Mouse (Mus musculus) heart, adult 2 months (tissue): ENCODE results near the gene Fgfr2. TPM values are rescaled to one million over a fixed set of nuclear protein-coding genes. Genes with fewer than 3 reads are reported as not detected.

ENCODE experiments used
- DNase-seq, 2 experiments: peaks; one replicate each; pipeline ENCODE4 v3.0.0; 2021
- H3K27ac ChIP-seq: fragments of 200-600 bp; 2 replicates; pipeline ENCODE4 v1.8.1; 2022
- H3K27me3 ChIP-seq: fragments of 200-500 bp; 2 replicates; pipeline ENCODE4 v1.6.1; 2012; ENCODE audit warnings: mild to moderate bottlenecking, low read length, inconsistent platforms, mixed read lengths; ENCODE audit not compliant: control insufficient read depth, insufficient read depth
- H3K36me3 ChIP-seq: fragments of 200-500 bp; 2 replicates; pipeline ENCODE4 v1.6.1; 2012; ENCODE audit warnings: low read length, inconsistent platforms; ENCODE audit not compliant: control insufficient read depth, insufficient read depth
- H3K4me1 ChIP-seq: fragments of 200-500 bp; 2 replicates; pipeline ENCODE4 v1.6.1; 2011; ENCODE audit warnings: low read length; ENCODE audit not compliant: control insufficient read depth, insufficient read depth
- H3K4me3 ChIP-seq: fragments of 200-600 bp; 2 replicates; pipeline ENCODE4 v1.8.1; 2022
- H3K79me2 ChIP-seq: fragments of 200-500 bp; replicated peaks from 2 replicates; pipeline ENCODE4 v1.6.1; 2012; ENCODE audit warnings: mild to moderate bottlenecking, inconsistent platforms, low read length, moderate library complexity, mixed read lengths; ENCODE audit not compliant: control insufficient read depth, insufficient read depth
- H3K9ac ChIP-seq: fragments of 200-500 bp; 2 replicates; pipeline ENCODE4 v1.6.1; 2012; ENCODE audit warnings: low read depth, mild to moderate bottlenecking, control low read depth, inconsistent platforms, low read length, mixed read lengths
- CTCF ChIP-seq: fragments of 200-600 bp; IDR thresholded peaks from 2 replicates; pipeline ENCODE4 v1.8.1; 2022; ENCODE audit warnings: antibody characterized with exemption, mild to moderate bottlenecking, moderate library complexity
- EP300 ChIP-seq: fragments of 200-500 bp; IDR thresholded peaks from 2 replicates; pipeline ENCODE4 v1.6.1; 2011; ENCODE audit warnings: low read depth, low read length, control low read depth; ENCODE audit not compliant: insufficient read depth
- POLR2A ChIP-seq: fragments of 200-500 bp; IDR thresholded peaks from 2 replicates; pipeline ENCODE4 v1.6.1; 2011; ENCODE audit warnings: mild to moderate bottlenecking, low read depth, low read length, control low read depth; ENCODE audit not compliant: insufficient read depth
- WGBS: fragments of 180-500 bp; shearing (Covaris S2); methylation state at CpG from one replicate; pipeline ENCODE4 v1.1.7; 2018; 5-methylcytosine and 5-hydroxymethylcytosine counted together
- intact Hi-C: fragments of 180-260 bp; cut with DNase I; formaldehyde crosslinking; loops from one replicate; pipeline ENCODE4 v1.15.1; 2025
- polyA plus RNA-seq: library from polyadenylated mRNA; depleted of rRNA; stranded (reverse); fragments of >200 nt; gene quantifications from 2 replicates; pipeline ENCODE4 v1.2.3, GENCODE M21; 2012
- total RNA-seq, 2 experiments: library from RNA; stranded (reverse); gene quantifications; 2 replicates each; pipeline ENCODE4 v1.2.3; 2021

The Fgfr2 gene
- total and polyA plus RNA-seq, 3 experiments = 1.1 to 2.0 (median 1.3) TPM

- Histone ChIP-seq H3K36me3 (no peaks in the 10 kb centered on the region), H3K9ac (no peak overlapping the region), H3K4me3 (no peak overlapping the region), H3K79me2 (no peaks in the 10 kb centered on the region), H3K27me3 (no peaks in the 10 kb centered on the region), H3K4me1 (no peaks in the 10 kb centered on the region), H3K27ac (no peak overlapping the region)
- intact Hi-C loops = no loop called here
- no peak for DNase-seq
- TF ChIP-seq POLR2A (no peak), EP300 (no peak), CTCF (no peak)
- 12% methylated on average over 1 of the region's 1 CpGs for WGBS
Observed at GRCm38 (mm10) chr7:131244993-131245392, 1878.2 kb downstream of the Fgfr2 start.

GRCm38 (mm10) chr7:131236091-131236490, 1887.1 kb downstream of the Fgfr2 start:
- intact Hi-C loops = no loop called here
- TF ChIP-seq POLR2A (no peak), CTCF (no peak), EP300 (no peak)
- no peak overlapping the region for H3K9ac ChIP-seq
- DNase-seq = no peak
- no peaks in the 10 kb centered on the region for H3K27me3 ChIP-seq
- H3K27ac ChIP-seq = no peak overlapping the region
- H3K79me2 ChIP-seq = no peaks in the 10 kb centered on the region
- no peak overlapping the region for H3K4me3 ChIP-seq
- no peaks in the 10 kb centered on the region for H3K4me1 ChIP-seq
- H3K36me3 ChIP-seq = no peaks in the 10 kb centered on the region

- WGBS = 43% methylated on average over 5 of the region's 5 CpGs
- H3K27ac ChIP-seq = peak overlapping the region; percentile 27
- no peak overlapping the region for H3K9ac ChIP-seq
- H3K36me3 ChIP-seq = no peaks in the 10 kb centered on the region
- no peak for TF ChIP-seq CTCF
- TF ChIP-seq POLR2A = no peak
- no peak for TF ChIP-seq EP300
- H3K4me3 ChIP-seq = no peak overlapping the region
- H3K4me1 ChIP-seq = no peaks in the 10 kb centered on the region
- peak in 1 of 2 experiments; percentile 27 for DNase-seq
- intact Hi-C loops = no loop called here
- no peaks in the 10 kb centered on the region for H3K27me3 ChIP-seq
- H3K79me2 ChIP-seq = no peaks in the 10 kb centered on the region
Observed at GRCm38 (mm10) chr7:131223086-131223485, 1900.1 kb downstream of the Fgfr2 start.

GRCm38 (mm10) chr7:131187996-131188395, 1935.2 kb downstream of the Fgfr2 start:
- H3K9ac ChIP-seq = no peak overlapping the region
- no peak overlapping the region for H3K4me3 ChIP-seq
- no peaks in the 10 kb centered on the region for H3K4me1 ChIP-seq
- no peaks in the 10 kb centered on the region for H3K79me2 ChIP-seq
- H3K27ac ChIP-seq = no peak overlapping the region
- H3K36me3 ChIP-seq = no peaks in the 10 kb centered on the region
- TF ChIP-seq POLR2A (no peak), CTCF (no peak), EP300 (no peak)
- intact Hi-C loops = no loop called here
- 91% methylated on average over 14 of the region's 14 CpGs for WGBS
- no peak for DNase-seq
- H3K27me3 ChIP-seq = no peaks in the 10 kb centered on the region

DNA sequence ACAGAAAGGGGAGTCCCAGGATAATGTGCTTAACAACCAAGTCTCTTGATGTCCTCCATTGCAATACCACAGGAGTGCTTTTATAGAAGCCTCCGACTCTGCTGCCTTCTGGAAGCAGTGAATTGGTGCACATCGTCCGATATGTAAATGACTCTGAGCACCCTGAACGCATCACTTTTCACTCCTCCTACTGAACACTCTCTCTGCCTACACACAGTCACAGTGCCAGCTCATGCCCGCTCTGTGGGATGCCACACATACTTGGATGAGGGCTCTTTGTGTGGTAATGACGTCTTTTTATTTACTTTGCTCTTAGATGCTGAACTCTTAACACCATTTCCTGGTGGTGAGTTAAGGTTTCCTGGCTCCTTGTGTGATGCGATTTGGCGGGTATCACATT, 1936.1 kb downstream of the Fgfr2 start:
- H3K27ac ChIP-seq = no peak overlapping the region
- no peak for DNase-seq
- H3K27me3 ChIP-seq = no peaks in the 10 kb centered on the region
- no peak overlapping the region for H3K4me3 ChIP-seq
- intact Hi-C loops = no loop called here
- 66% methylated on average over 8 of the region's 8 CpGs for WGBS
- no peaks in the 10 kb centered on the region for H3K4me1 ChIP-seq
- no peaks in the 10 kb centered on the region for H3K79me2 ChIP-seq
- TF ChIP-seq POLR2A = no peak
- TF ChIP-seq CTCF = no peak
- no peak for TF ChIP-seq EP300
- H3K36me3 ChIP-seq = no peaks in the 10 kb centered on the region
- no peak overlapping the region for H3K9ac ChIP-seq

GRCm38 (mm10) chr7:131184339-131184738, 1938.8 kb downstream of the Fgfr2 start:
- H3K4me3 ChIP-seq = no peak overlapping the region
- no peak overlapping the region for H3K27ac ChIP-seq
- H3K36me3 ChIP-seq = no peaks in the 10 kb centered on the region
- no peak for DNase-seq
- H3K4me1 ChIP-seq = no peaks in the 10 kb centered on the region
- WGBS = 61% methylated on average over 8 of the region's 8 CpGs
- TF ChIP-seq CTCF = no peak
- no peak for TF ChIP-seq EP300
- TF ChIP-seq POLR2A = no peak
- no peak overlapping the region for H3K9ac ChIP-seq
- no peaks in the 10 kb centered on the region for H3K27me3 ChIP-seq
- intact Hi-C loops = no loop called here
- H3K79me2 ChIP-seq = no peaks in the 10 kb centered on the region
